Mouse (Mus musculus) heart, postnatal 0 days (tissue): ENCODE data around the gene Tmem102. TPM values are rescaled to one million over a fixed set of nuclear protein-coding genes. Genes with fewer than 3 reads are reported as not detected.

ENCODE experiments used
- ATAC-seq: fragments of 200-750 bp; cut with Nextera tagmentation; 2 replicates; pipeline ENCODE4 v1.8.0; 2017; ENCODE audit warnings: low read depth, moderate number of reproducible peaks, moderate library complexity; ENCODE audit not compliant: insufficient read depth
- DNase-seq: peaks from one replicate; pipeline ENCODE4 v3.0.0-alpha.2; 2016; ENCODE audit warnings: low spot score
- H3K27ac ChIP-seq: fragments of 300-500 bp; sonication (generic); 2 replicates; pipeline ENCODE4 v1.5.1; 2014; ENCODE audit warnings: low read depth, mild to moderate bottlenecking
- H3K27me3 ChIP-seq: fragments of 300-500 bp; sonication (generic); 2 replicates; pipeline ENCODE4 v1.6.1; 2014; ENCODE audit warnings: low read length, mixed read lengths; ENCODE audit not compliant: control insufficient read depth, insufficient read depth
- H3K36me3 ChIP-seq: fragments of 300-500 bp; sonication (generic); replicated peaks from 2 replicates; pipeline ENCODE4 v1.6.1; 2014; ENCODE audit warnings: low read length, mixed read lengths; ENCODE audit not compliant: control insufficient read depth, insufficient read depth
- H3K4me1 ChIP-seq: fragments of 300-500 bp; sonication (generic); 2 replicates; pipeline ENCODE4 v1.6.1; 2014; ENCODE audit warnings: antibody characterized with exemption; ENCODE audit not compliant: control insufficient read depth, insufficient read depth
- H3K4me2 ChIP-seq: fragments of 300-500 bp; sonication (generic); 2 replicates; pipeline ENCODE4 v1.6.1; 2014; ENCODE audit warnings: low read depth, mild to moderate bottlenecking, low read length, moderate library complexity
- H3K4me3 ChIP-seq: fragments of 300-500 bp; sonication (generic); 2 replicates; pipeline ENCODE4 v1.5.1; 2014; ENCODE audit warnings: low read depth, low read length
- H3K9ac ChIP-seq: fragments of 300-500 bp; sonication (generic); replicated peaks from 2 replicates; pipeline ENCODE4 v1.6.1; 2014; ENCODE audit warnings: low read depth, low read length, mixed read lengths
- H3K9me3 ChIP-seq: fragments of 300-500 bp; sonication (generic); replicated peaks from 2 replicates; pipeline ENCODE4 v1.6.1; 2016; ENCODE audit warnings: low read length; ENCODE audit not compliant: control insufficient read depth
- CTCF ChIP-seq: IDR thresholded peaks from 2 replicates; pipeline ENCODE4 v1.5.1; 2016; ENCODE audit warnings: antibody characterized with exemption, control low read depth, low read depth
- EP300 ChIP-seq: IDR thresholded peaks from 2 replicates; pipeline ENCODE4 v1.6.1; 2016; ENCODE audit warnings: antibody characterized with exemption, low read depth
- WGBS: fragments of 180-500 bp; shearing (Covaris S2); extraction: QIAGEN DNeasy Blood & Tissue Kit; methylation state at CpG from one replicate; pipeline ENCODE4 v1.1.7; 2014; 5-methylcytosine and 5-hydroxymethylcytosine counted together
- polyA plus RNA-seq: library from polyadenylated mRNA; unstranded; fragments of >200 nt; fragmentation: Nextera tagmentation; extraction: Ambion mirVana; gene quantifications from 2 replicates; pipeline ENCODE4 v1.2.1, GENCODE M21; 2015
- total RNA-seq: library from RNA; depleted of rRNA; stranded (reverse); fragments of >200 nt; gene quantifications from 2 replicates; pipeline ENCODE4 v1.2.3, GENCODE M21; 2014; ENCODE audit warnings: low replicate concordance

Tmem102 gene
- total and polyA plus RNA-seq, 2 experiments from 2014 or later = 2.6 to 2.7 TPM

DNA sequence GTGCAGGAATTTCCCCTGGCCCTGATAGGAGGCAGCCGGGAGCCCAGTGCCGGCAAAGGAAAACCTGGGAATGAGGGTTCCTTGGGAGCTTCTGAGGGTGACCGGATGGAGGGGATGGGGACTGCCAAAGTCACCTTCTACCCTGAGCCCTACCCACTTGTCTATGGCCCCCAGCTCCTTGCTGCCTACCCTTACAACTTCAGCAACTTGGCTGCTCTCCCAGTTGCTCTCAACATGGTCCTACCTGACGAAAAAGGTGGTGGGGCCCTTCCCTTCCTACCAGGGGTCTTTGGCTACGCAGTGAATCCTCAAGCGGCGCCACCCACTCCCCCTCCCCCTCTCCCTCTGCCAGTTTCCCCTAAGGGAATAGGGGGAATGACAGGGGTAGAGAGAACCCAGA lies 26.4 kb downstream of the Tmem102 start:
- TF ChIP-seq CTCF (no peak), EP300 (no peak)
- H3K9ac ChIP-seq = no peak overlapping the region
- no peaks in the 10 kb centered on the region for H3K27me3 ChIP-seq
- no peaks in the 10 kb centered on the region for H3K9me3 ChIP-seq
- H3K4me2 ChIP-seq = no peak overlapping the region
- DNase-seq (no peak), ATAC-seq (peak; percentile 24; the same call in 1 of the 2 replicates)
- H3K4me3 ChIP-seq = no peak overlapping the region
- 60% methylated on average over 7 of the region's 7 CpGs for WGBS
- peaks cover 18% of the 10 kb centered on the region for H3K36me3 ChIP-seq
- H3K4me1 ChIP-seq = 0 out of 2 replicates have a peak, but pooled peaks cover 3% of the 10 kb centered on the region
- no peak overlapping the region for H3K27ac ChIP-seq

DNA sequence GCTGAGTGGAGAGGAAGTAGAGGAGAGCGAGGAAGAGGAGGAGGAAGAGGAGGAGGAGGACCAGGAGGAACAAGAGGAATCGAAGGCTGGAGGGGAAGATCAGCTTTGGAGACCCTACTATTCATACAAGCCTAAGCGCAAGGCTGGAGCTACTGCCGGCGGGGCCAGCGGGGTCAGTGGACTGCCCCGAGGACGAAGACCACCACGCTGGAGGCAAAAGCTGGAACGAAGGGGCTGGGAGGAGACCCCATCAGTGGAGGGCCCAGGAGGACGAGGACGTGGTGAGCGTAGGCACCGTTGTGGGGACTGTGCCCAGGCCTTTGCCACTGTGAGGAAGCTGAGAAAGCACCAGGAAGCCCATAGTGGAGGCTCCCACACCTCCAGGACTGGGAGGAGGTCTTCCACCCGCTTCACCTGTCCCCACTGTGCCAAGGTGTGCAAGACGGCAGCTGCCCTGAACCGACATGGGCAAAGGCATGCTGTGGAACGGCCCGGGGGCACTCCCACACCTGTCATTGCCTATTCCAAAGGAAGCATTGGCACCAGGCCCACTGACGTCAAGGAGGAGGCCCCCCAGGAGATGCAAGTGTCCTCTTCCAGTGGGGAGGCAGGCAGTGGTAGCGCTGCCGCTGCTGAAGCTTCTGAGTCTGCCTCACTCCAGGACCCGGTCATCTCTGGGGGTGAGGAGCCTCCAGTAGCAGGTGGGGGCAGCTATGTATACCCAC lies 27.0 kb downstream of the Tmem102 start:
- Histone ChIP-seq H3K9ac (no peak overlapping the region), H3K4me1 (0 out of 2 replicates have a peak, but pooled peaks cover 3% of the 10 kb centered on the region)

DNA sequence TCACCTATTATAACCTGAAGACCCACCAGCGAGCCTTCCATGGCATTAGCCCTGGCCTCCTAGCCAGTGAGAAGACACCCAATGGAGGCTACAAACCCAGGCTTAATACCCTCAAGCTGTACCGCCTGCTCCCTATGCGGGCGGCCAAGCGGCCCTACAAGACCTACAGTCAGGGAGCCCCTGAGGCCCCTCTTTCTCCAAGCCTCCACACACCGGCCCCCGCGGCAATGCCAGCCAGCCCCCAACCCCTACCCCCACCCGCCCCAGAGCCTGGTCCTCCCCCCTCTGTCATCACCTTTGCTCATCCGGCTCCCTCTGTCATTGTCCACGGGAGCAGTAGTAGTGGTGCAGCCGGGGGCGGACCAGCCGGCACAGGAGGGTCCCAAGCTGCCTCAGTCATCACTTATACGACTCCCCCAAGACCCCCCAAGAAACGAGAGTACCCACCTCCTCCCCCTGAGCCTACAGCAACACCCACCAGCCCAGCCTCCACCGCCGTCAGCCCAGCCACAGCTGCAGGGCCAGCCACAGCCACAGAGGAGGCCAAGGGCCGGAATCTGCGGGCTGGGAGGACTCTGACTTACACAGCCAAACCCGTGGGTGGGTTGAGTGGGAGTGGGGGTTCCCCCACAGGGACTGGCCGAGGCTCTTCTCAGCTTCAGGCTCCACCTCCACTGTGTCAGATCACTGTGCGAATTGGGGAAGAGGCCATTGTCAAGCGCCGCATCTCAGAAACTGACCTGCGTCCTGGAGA lies 27.7 kb downstream of the Tmem102 start:
- 59% methylated on average over 26 of the region's 26 CpGs for WGBS
- Histone ChIP-seq H3K4me1 (0 out of 2 replicates have a peak, but pooled peaks cover 3% of the 10 kb centered on the region), H3K9ac (no peak overlapping the region), H3K4me2 (no peak overlapping the region), H3K27ac (no peak overlapping the region), H3K27me3 (no peaks in the 10 kb centered on the region), H3K9me3 (no peaks in the 10 kb centered on the region), H3K36me3 (peaks cover 23% of the 10 kb centered on the region), H3K4me3 (no peak overlapping the region)
- DNase-seq (no peak), ATAC-seq (no peak)
- TF ChIP-seq CTCF (no peak), EP300 (no peak)

More for the DNA sequence above, 27.0 kb downstream of the Tmem102 start:
- DNase-seq = no peak
- Histone ChIP-seq H3K36me3 (peaks cover 18% of the 10 kb centered on the region), H3K27me3 (no peaks in the 10 kb centered on the region), H3K4me3 (no peak overlapping the region), H3K9me3 (no peaks in the 10 kb centered on the region), H3K4me2 (no peak overlapping the region), H3K27ac (no peak overlapping the region)
- no peak for TF ChIP-seq EP300
- TF ChIP-seq CTCF = no peak
- no peak for ATAC-seq
- WGBS = 59% methylated on average over 23 of the region's 23 CpGs

DNA sequence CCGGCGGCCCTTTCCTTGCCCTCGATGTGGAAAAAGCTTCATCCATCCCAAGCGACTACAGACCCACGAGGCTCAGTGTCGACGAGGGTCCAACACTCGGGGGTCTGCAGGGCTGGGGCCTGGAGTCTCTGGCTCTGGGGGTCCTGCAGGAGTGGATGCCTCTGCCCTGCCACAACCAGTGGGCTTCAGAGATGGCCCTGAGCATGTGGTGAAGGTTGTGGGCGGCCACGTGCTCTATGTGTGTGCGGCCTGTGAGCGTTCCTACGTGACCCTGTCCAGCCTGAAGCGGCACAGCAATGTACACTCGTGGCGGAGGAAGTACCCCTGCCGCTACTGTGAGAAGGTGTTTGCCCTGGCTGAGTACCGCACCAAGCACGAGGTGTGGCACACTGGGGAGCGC lies 28.9 kb downstream of the Tmem102 start:
- Histone ChIP-seq H3K4me1 (0 out of 2 replicates have a peak, but pooled peaks cover 3% of the 10 kb centered on the region), H3K9ac (no peak overlapping the region), H3K27ac (no peak overlapping the region), H3K9me3 (no peaks in the 10 kb centered on the region), H3K4me3 (no peak overlapping the region), H3K36me3 (peaks cover 26% of the 10 kb centered on the region), H3K27me3 (no peaks in the 10 kb centered on the region), H3K4me2 (no peak overlapping the region)
- 87% methylated on average over 20 of the region's 20 CpGs for WGBS
- DNase-seq = no peak
- no peak for TF ChIP-seq CTCF
- no peak for TF ChIP-seq EP300
- no peak for ATAC-seq

DNA sequence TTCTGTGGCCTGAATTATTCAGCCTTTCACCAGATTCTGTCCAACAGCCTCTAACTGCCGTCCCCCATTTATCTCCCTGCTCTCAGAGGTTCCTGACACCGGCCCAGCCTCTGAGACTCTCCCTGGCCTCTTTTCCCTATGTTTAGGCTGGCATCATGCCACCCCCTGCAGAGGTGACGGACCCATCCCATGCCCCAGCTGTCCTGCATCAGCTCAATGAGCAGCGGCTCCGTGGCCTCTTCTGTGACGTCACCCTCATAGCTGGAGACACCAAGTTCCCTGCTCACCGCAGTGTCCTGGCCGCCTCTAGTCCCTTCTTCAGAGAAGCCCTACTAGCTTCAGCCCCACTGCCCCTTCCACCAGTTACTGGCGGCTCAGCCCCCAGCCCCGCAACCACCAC lies 29.7 kb downstream of the Tmem102 start:
- Histone ChIP-seq H3K4me2 (no peak overlapping the region), H3K36me3 (peaks cover 26% of the 10 kb centered on the region), H3K4me1 (0 out of 2 replicates have a peak, but pooled peaks cover 3% of the 10 kb centered on the region), H3K27ac (no peak overlapping the region), H3K27me3 (no peaks in the 10 kb centered on the region), H3K9ac (no peak overlapping the region), H3K9me3 (no peaks in the 10 kb centered on the region), H3K4me3 (no peak overlapping the region)
- TF ChIP-seq CTCF (no peak), EP300 (no peak)
- ATAC-seq = no peak
- WGBS = 63% methylated on average over 10 of the region's 10 CpGs
- no peak for DNase-seq
